Mouse (Mus musculus): Measurements from ENCODE around the gene Apoa2. TPM values are rescaled to one million over a fixed set of nuclear protein-coding genes. Genes with fewer than 3 reads are reported as not detected.

The Apoa2 gene
- polyA plus RNA-seq, 1 experiment, result 1.8 TPM

GRCm38 (mm10) chr1:171234126-171234525 lies 9.3 kb downstream of the Apoa2 start, which contains the start of gene Fcer1g:
Gene Fcer1g (minus strand): TSS chr1:171234365.
- Histone ChIP-seq H3K4me3 (ENCODE audit: control insufficient read depth, insufficient read depth, low read length) (peak within 1 kb of the TSS; percentile 9; the same call in 1 of the 2 replicates), H3K4me1 (replicated peaks; ENCODE audit: control insufficient read depth, insufficient read depth, low read length) (peaks cover 4% of the 10 kb centered on the region; the same call in 1 of the 2 replicates), H3K27ac (ENCODE audit: control insufficient read depth, insufficient read depth, low read length) (no peak within 1 kb of the TSS), H3K36me3 (ENCODE audit: control insufficient read depth, insufficient read depth, low read length) (peaks cover 50% of the 10 kb centered on the region), H3K27me3 (ENCODE audit: control insufficient read depth, insufficient read depth, low read length) (no peaks in the 10 kb centered on the region)
- 21% methylated on average over 14 of the region's 14 CpGs for WGBS
- TF ChIP-seq POLR2A (IDR thresholded peaks at IDR 0.05; ENCODE audit: control insufficient read depth, extremely low read depth, insufficient read depth, low read length, poor library complexity) (no peak), CTCF (IDR thresholded peaks at IDR 0.05; ENCODE audit: borderline replicate concordance, control insufficient read depth, extremely low read depth, insufficient read depth, low read length, poor library complexity) (no peak)
- DNase-seq, result no peak

DNA sequence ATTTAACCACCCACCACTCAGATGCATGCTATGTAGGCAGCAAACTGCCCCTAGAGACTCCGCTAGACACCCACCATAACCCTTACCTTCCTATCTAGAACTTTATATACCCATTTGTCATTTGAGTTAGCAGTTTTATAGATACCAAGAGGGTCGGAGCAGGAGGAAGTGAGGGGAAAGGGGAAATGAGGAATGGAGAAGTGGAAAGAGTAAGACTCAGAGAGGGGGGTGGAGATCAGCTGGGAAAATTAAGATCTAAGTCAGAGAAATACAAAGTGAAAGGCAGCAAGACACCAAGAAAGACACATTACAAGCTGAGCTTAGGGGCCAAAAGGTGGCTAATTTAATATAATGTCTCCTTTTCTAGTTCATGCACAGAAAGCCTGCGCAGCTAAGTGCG lies 9.7 kb downstream of the Apoa2 start:
- peaks cover 4% of the 10 kb centered on the region; the same call in 1 of the 2 replicates for H3K4me1 ChIP-seq (replicated peaks; ENCODE audit: control insufficient read depth, insufficient read depth, low read length)
- H3K27me3 ChIP-seq (ENCODE audit: control insufficient read depth, insufficient read depth, low read length), result no peaks in the 10 kb centered on the region
- TF ChIP-seq CTCF (IDR thresholded peaks at IDR 0.05; ENCODE audit: borderline replicate concordance, control insufficient read depth, extremely low read depth, insufficient read depth, low read length, poor library complexity) (no peak), POLR2A (IDR thresholded peaks at IDR 0.05; ENCODE audit: control insufficient read depth, extremely low read depth, insufficient read depth, low read length, poor library complexity) (no peak)
- no peak for DNase-seq
- H3K27ac ChIP-seq (ENCODE audit: control insufficient read depth, insufficient read depth, low read length), result no peak overlapping the region
- peaks cover 52% of the 10 kb centered on the region for H3K36me3 ChIP-seq (ENCODE audit: control insufficient read depth, insufficient read depth, low read length)
- 88% methylated on average over 4 of the region's 4 CpGs for WGBS
- no peak overlapping the region for H3K4me3 ChIP-seq (ENCODE audit: control insufficient read depth, insufficient read depth, low read length)

- Histone ChIP-seq H3K36me3 (ENCODE audit: control insufficient read depth, insufficient read depth, low read length) (peaks cover 62% of the 10 kb centered on the region), H3K4me1 (replicated peaks; ENCODE audit: control insufficient read depth, insufficient read depth, low read length) (peaks cover 4% of the 10 kb centered on the region; the same call in 1 of the 2 replicates), H3K27me3 (ENCODE audit: control insufficient read depth, insufficient read depth, low read length) (no peaks in the 10 kb centered on the region), H3K4me3 (ENCODE audit: control insufficient read depth, insufficient read depth, low read length) (no peak overlapping the region), H3K27ac (ENCODE audit: control insufficient read depth, insufficient read depth, low read length) (no peak overlapping the region)
- no peak for DNase-seq
- no peak for TF ChIP-seq POLR2A (IDR thresholded peaks at IDR 0.05; ENCODE audit: control insufficient read depth, extremely low read depth, insufficient read depth, low read length, poor library complexity)
- no peak for TF ChIP-seq CTCF (IDR thresholded peaks at IDR 0.05; ENCODE audit: borderline replicate concordance, control insufficient read depth, extremely low read depth, insufficient read depth, low read length, poor library complexity)
- whole genome bisulfite sequencing, result 86% methylated on average over 4 of the region's 4 CpGs
Observed at GRCm38 (mm10) chr1:171235791-171236190, 10.9 kb downstream of the Apoa2 start.

DNA sequence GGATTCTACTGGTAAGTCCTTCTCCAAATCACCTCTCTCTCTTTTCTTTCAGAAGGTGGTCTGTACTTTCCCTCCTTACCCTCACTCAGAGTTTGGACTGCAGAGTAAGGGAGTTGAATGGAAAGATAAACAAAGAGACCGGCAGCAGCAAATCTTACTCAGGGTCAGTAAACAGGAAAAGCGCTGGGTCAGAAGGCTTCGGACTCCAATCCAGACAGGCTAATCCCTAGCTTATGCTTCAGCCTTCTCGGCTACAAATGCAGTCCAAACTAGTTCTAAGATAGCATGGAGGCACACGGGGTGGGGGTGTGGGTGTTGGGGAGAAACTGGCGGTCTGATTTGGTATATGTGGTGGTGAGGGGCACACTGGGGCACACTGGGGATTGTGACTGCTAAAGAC lies 12.6 kb downstream of the Apoa2 start:
- no peak for DNase-seq
- H3K4me3 ChIP-seq (ENCODE audit: control insufficient read depth, insufficient read depth, low read length), result no peak overlapping the region
- H3K27ac ChIP-seq (ENCODE audit: control insufficient read depth, insufficient read depth, low read length), result no peak overlapping the region
- 0 out of 2 replicates have a peak, but pooled peaks cover 2% of the 10 kb centered on the region for H3K4me1 ChIP-seq (replicated peaks; ENCODE audit: control insufficient read depth, insufficient read depth, low read length)
- H3K27me3 ChIP-seq (ENCODE audit: control insufficient read depth, insufficient read depth, low read length), result no peaks in the 10 kb centered on the region
- WGBS, result 95% methylated on average over 6 of the region's 6 CpGs
- H3K36me3 ChIP-seq (ENCODE audit: control insufficient read depth, insufficient read depth, low read length), result peaks cover 74% of the 10 kb centered on the region
- TF ChIP-seq CTCF (IDR thresholded peaks at IDR 0.05; ENCODE audit: borderline replicate concordance, control insufficient read depth, extremely low read depth, insufficient read depth, low read length, poor library complexity), result no peak
- no peak for TF ChIP-seq POLR2A (IDR thresholded peaks at IDR 0.05; ENCODE audit: control insufficient read depth, extremely low read depth, insufficient read depth, low read length, poor library complexity)

- peaks cover 76% of the 10 kb centered on the region for H3K36me3 ChIP-seq (ENCODE audit: control insufficient read depth, insufficient read depth, low read length)
- 0 out of 2 replicates have a peak, but pooled peaks cover 2% of the 10 kb centered on the region for H3K4me1 ChIP-seq (replicated peaks; ENCODE audit: control insufficient read depth, insufficient read depth, low read length)
- TF ChIP-seq POLR2A (IDR thresholded peaks at IDR 0.05; ENCODE audit: control insufficient read depth, extremely low read depth, insufficient read depth, low read length, poor library complexity) (no peak), CTCF (IDR thresholded peaks at IDR 0.05; ENCODE audit: borderline replicate concordance, control insufficient read depth, extremely low read depth, insufficient read depth, low read length, poor library complexity) (peak; percentile 71; the same call in 1 of the 2 replicates)
- peak; percentile 51 for DNase-seq
- no peak overlapping the region for H3K4me3 ChIP-seq (ENCODE audit: control insufficient read depth, insufficient read depth, low read length)
- 80% methylated on average over 14 of the region's 14 CpGs for WGBS
- no peak overlapping the region for H3K27ac ChIP-seq (ENCODE audit: control insufficient read depth, insufficient read depth, low read length)
- H3K27me3 ChIP-seq (ENCODE audit: control insufficient read depth, insufficient read depth, low read length), result no peaks in the 10 kb centered on the region
Observed at GRCm38 (mm10) chr1:171238463-171238862, 13.6 kb downstream of the Apoa2 start.

- Histone ChIP-seq H3K4me3 (ENCODE audit: control insufficient read depth, insufficient read depth, low read length) (no peak overlapping the region), H3K36me3 (ENCODE audit: control insufficient read depth, insufficient read depth, low read length) (peaks cover 74% of the 10 kb centered on the region), H3K27me3 (ENCODE audit: control insufficient read depth, insufficient read depth, low read length) (no peaks in the 10 kb centered on the region), H3K4me1 (replicated peaks; ENCODE audit: control insufficient read depth, insufficient read depth, low read length) (no peaks in the 10 kb centered on the region), H3K27ac (ENCODE audit: control insufficient read depth, insufficient read depth, low read length) (no peak overlapping the region)
- no peak for DNase-seq
- 95% methylated on average over 15 of the region's 15 CpGs for WGBS
- no peak for TF ChIP-seq POLR2A (IDR thresholded peaks at IDR 0.05; ENCODE audit: control insufficient read depth, extremely low read depth, insufficient read depth, low read length, poor library complexity)
- no peak for TF ChIP-seq CTCF (IDR thresholded peaks at IDR 0.05; ENCODE audit: borderline replicate concordance, control insufficient read depth, extremely low read depth, insufficient read depth, low read length, poor library complexity)
Observed at GRCm38 (mm10) chr1:171239992-171240744, 15.3 kb downstream of the Apoa2 start.

Data from thymus, adult 2 months (tissue).